Mouse (Mus musculus): ENCODE results near the gene Prkaca.
"Not testable (repeated sequence)": the region's sequence is repeated elsewhere in the genome, so short reads cannot be mapped to it uniquely, and the experiment has no call there.

Prkaca gene

DNA sequence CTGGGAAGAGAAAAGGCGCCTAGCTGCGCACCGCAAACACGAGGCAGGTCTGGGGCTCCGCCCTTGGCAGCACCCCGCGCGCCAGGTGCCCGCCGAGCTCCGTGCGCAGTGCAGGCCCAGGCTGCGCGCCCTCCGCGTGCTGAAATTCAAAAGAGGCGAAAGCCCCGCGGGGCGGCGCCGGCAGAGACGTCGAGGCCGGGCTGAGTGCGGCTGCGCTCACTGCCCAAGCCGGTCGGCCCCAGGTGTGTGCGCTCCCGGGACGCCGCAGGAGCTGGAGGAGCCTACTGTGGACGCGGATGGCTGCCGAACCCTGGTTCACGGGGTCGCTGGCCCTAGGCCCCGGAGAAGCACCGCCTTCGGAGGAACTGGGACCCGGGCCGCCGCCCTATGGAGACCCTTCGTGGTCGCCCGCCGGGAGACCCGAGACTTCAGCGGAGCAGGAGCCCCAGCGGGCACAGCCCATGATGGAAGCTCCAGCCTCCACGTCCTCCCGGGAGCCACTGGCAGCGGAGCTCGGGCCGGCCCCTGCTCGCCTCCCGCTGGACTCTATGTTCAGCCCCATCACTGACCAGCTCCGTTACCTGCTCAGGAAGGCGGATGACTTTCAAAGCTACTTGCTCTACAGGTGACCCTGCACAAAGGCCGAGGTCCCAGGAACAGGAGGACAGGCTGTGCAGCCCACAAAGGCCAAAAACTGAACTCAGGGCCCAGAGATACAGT, 28.6 kb downstream of the Prkaca start, which contains the start of gene 1700067K01Rik:
1700067K01Rik (plus strand) TSS at position 222 of the 720 bp plus-strand sequence.
- no peak for DNase-seq (ENCODE audit: inconsistent ontology term)

DNA sequence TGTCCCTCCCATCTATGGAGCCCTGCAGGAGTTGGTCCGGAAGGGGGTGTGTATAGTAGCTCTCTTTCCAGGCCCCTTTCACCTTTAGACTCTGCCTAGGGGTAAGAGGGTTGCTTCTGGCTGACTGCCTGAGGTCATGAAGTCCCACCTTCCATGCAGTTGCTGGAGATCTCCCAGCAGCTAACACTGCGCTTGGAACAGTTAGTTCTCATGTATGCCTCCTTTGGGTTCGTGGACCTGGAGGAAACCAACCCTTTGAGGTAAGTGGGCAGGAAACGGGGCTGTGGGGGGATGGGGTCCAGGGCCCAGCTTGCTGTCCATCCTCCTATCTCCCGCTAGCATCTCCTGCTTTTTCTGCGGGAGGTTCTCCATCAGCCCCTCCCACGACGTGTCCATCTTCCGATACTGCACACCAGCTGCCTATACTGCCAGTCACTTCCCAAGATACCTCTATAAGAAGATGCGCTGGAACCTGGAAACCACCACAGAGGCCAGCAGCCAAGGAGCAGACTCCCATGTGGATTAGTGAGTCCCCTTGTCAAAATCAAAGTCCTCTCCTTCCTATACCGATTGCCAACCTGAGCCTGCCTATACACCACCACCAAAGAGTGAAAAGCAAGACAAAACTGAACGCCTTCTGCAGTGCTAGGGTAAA, 30.3 kb downstream of the Prkaca start:
- no peak for DNase-seq (ENCODE audit: inconsistent ontology term)

DNA sequence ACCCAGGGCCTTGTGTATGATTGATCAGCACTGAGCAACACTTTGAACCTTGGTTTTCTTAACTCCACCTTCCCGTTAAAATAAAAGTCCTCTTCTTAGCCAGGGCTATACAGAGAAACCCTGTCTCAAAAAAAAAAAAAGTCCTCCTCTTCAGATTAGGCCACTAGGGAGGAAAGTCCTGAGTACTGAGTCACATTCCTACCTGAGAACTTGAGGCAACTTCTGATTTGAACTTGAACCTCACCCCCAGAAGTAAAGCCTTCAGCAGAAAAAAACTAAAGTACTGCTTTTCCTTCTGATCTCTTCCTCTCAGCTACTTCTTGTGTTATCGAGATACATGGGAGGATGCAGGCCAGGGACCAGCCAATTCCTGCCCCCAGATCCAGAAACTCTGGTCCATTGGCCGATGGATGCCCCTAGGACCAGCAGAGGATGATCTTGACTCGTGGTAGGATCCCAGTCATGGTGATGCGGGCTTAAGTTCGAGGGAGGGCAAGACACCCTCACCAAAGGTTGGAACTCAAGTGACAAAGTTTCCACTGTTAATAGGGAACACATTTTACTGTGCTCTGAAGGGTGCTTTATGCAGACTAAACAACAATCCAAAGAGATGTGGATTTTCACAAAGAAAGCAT, 30.9 kb downstream of the Prkaca start:
- no peak for DNase-seq (ENCODE audit: inconsistent ontology term)

DNA sequence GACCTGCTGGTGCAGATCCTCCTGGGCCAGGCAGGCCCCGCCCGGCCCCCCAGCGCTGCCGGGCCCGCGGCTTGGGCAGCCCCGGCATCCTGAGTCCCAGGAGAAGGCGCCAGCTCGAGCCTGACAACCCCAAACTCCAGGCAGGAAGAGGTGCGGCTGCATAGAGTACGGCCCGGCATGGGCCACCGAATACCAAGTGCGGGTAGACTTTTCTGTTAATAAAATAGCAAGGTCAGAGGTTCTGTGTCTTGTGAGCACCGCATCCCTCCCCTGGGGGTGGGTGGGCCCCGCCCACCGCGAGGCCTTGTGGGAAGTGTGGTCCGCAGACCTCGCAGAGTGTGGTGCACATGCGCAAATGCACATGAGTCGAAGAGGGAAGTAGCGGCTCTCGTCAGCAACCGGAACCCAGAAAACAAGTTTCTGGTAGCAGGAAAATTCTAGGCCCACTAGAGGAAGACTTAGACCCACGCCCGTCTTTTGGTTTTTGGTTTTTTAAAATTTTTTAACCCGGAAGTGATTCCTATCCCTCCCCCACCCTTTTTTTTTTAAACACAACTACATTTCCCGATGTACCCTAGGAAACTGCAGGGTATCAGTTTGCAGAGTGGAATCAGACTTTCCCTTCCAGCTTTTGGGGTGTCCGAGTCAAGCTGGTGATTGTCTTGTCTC, 31.9 kb downstream of the Prkaca start:
- peak; percentile 95 for DNase-seq (ENCODE audit: inconsistent ontology term)

DNA sequence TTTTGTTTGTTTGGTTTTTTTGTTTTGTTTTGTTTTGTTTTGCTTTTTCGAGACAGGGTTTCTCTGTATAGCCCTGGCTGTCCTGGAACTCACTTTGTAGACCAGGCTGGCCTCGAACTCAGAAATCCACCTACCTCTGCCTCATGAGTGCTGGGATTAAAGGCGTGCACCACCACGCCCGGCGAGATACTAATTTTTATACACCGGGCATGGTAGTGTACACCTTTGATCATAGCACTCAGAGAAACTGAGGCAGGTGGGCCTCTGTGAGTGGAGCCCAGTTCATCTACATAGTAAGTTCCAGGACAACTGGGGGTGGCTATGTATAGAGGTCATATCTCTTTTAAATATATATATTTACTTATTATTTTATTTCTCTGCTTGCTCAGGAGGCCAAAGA, 32.7 kb downstream of the Prkaca start:
- DNase-seq (ENCODE audit: inconsistent ontology term), result not testable (repeated sequence)

DNA sequence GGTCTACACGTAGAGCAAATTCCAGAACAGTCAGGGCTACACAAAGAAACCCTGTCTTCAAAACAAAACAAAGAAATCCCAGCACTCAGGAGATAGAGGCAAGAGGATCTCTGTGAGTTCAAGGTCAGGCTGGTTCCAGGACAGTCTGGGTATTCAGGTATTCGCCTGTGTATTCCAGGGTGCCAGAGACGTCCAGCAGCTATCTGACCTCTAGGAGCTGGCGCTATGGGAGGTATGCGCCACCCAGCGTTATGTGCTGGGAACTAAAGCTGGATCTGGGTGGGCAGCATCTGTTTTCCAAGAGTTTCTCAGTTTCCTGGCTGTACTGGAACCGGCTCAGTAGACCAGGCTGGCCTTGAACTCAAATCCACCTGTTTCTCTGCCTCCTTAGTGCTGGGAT, 35.6 kb downstream of the Prkaca start:
- no peak for DNase-seq (ENCODE audit: inconsistent ontology term)

DNA sequence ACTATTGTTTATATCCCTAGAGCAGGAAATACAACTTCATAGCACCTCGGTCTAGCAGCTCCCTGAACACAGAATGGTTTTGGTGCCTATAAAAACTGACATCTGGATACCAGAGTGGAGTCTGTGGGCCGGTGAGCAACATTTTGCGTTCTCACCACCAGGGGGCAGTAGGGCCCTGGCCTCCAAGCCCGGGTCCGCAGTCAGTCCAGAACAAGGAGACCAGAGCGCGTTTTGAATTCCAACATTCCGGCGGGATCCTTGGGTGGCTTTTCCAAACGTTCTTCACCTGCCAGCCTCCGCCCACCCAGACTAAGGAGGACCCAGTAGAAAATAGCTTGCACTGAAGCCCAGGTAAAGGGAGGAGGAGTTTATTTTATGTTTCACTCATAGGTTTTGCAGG, 37.1 kb downstream of the Prkaca start:
- peak; percentile 82 for DNase-seq (ENCODE audit: inconsistent ontology term)

DNA sequence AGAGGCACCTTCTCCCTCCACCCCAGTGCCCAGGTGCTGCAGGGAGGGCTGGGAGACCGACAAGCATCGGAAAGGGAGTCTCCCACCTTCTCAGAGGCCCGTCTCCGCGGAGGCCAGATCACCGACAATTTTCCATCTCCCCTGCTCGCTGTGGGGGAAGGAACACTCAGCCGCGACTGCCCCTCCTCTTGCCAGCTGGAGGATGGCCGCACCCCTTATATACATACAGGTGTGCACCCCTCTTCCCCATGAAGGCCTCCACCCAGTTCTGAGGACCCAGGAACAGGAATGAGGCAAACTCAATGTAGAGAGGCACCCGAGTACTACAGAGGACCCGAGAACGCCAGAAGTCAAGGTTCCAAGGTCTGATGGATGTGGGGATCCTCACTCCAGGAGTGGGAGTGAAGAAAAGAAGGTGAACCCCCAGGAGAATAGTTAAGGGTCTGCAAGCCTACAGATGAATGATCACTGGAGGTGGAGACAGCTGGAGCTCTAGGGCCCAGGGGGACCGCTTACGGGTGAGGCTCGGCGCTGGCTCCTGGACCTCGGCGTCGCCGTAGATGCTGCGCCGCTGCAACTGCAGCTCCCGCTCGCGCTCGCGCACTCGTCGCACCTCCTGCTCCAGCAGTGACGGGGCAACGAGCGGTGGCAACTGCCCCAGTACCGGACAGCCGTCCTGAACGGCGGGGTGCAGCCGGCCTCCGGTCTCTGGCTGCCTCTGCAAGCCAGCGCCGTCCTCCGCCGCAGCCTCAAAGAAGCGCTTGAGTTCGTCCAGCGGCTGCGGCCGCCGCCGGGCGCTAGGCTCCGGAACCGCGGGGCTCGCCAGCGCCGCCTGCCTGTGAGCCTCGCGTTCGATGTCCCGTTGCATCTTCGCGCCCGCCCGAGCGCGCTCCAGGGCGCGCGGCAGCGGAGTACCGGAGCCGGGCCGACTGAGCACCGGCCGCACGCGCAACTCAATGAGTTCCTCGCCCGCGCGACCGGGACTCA, 38.1 kb downstream of the Prkaca start:
- peak; percentile 77 for DNase-seq (ENCODE audit: inconsistent ontology term)

DNA sequence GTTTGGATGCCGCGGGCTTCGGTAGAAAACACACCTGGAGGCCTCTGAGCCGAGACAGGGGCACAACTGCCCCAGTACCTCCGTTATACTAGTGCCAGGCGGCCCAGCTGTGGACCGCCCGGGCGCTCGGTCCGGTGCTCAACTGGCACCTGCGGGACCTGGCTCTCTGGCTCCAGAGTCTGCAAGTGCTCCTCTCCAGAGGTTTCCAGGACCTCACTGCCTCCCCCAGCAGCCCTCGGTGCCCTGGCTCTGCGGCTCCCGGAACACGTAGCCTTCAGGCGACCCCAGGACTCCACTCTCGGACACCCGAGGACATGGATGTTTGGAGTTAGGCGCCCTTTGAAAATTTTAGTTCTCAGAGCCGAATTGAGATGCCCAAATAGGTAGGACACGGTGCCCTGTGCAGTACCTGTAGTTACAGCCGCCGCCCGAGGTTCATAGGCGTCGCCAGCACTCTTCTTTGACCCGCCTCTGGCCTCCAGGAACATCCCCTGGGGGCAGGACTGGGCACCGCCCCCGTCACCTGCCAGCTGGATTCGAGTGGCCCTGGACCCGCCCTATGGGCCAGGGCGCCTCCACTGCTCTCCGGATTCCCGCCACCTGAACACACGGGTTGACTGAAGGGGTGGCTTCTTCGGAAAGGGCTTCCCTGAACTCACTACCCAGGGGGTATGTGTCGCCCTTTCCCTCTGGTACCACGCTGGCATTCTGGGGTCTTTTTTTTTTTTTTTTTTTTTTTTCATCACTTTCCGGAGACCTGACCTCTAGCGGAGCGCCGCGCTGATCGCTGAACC, 39.1 kb downstream of the Prkaca start, which contains the start of gene 2210011C24Rik:
2210011C24Rik (minus strand) TSS at position 467 of the 794 bp plus-strand sequence.
- no peak for DNase-seq (ENCODE audit: inconsistent ontology term)

DNA sequence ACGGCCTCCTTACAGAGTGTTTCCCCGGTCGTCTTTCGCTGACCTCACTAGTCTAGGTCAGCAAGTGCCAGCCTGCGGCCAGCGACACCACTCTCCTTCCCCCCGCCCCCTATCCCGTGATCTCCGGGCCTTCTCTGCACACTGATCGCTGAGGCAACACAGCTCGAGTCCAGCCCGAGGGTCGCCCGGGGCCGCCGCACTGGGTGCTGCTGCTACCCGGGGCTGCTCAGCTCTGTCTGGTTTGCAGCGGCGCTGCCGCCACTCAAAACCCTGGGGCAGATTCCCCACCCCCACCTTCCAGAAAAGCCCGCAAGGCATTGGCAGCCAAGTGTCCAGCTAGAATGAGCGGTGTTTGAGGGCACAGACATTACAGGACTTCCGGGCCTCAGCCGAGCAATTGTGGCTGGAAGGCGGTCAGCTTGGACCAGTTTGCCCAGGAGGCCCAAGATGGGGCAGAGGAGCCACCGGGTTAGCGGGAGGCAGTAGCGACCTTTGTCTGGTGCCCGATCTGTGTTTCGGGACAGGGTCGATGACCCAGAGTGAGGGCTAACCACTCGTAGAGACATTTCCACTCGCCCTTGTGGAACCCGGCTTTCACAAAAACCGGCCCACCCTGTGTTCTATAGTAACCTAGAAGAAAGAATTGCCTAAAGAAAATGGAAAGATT, 39.8 kb downstream of the Prkaca start:
- DNase-seq (ENCODE audit: inconsistent ontology term), result peak; percentile 37

DNA sequence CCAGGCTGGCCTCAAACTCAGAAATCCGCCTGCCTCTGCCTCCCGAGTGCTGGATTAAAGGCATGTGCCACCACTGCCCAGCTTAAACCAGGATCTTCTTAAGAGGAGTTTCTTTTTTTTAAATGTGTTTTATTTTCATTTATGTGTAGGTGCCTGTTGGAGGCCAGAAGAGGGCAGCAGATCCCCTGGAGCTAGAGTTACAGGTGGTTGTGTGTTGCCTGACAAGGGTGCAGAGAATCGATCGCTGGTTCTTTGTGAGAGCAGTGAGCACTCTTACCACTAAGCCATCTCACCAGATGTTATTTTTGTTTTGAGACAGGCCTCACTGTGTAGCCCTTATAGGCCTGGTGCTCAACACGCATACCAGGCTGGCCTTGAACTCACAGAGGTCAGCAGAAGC, 43.0 kb downstream of the Prkaca start:
- no peak for DNase-seq (ENCODE audit: inconsistent ontology term)

DNA sequence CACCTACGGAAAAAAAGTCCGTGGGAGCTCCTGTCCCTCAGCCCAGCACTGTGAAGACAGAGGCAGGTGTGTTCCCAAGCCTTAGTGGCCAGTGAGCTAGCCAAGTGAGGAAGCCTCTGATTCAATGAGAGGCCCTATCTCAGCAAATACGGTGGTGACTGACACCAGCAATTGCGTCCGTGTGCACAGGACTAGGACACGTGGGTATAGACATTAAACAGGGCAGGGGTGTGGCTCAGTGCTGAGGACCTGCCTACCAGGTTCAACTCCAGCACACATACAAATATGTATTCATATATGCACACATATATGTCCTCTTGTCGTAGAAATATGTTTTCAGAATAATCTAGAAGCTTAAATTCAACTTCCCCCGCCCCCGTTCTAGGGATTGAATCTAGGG, 46.9 kb downstream of the Prkaca start:
- DNase-seq (ENCODE audit: inconsistent ontology term), result no peak

DNA sequence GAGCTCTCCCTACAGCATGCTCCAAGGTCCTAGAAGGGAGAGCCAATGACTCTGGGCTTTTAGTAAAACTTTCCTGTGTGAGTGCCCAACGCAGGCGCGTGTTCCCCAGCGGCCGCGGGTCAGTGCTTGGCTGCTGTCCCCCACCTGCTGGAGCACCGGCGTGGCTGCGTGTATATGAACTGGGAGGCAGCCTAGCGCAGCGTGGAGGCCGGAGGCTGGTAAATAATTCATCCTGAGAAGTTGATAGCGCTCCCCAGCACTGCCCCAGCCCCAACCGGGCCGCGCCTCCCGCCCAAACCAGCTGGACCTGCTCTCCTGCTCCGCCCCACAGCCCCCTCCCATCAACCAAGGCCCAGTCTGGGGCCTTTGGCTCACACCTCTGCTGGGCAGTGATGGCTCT, 48.3 kb downstream of the Prkaca start, which contains the start of gene Palm3:
Palm3 (plus strand) TSS at position 376 of the 400 bp plus-strand sequence.
- DNase-seq (ENCODE audit: inconsistent ontology term), result no peak

DNA sequence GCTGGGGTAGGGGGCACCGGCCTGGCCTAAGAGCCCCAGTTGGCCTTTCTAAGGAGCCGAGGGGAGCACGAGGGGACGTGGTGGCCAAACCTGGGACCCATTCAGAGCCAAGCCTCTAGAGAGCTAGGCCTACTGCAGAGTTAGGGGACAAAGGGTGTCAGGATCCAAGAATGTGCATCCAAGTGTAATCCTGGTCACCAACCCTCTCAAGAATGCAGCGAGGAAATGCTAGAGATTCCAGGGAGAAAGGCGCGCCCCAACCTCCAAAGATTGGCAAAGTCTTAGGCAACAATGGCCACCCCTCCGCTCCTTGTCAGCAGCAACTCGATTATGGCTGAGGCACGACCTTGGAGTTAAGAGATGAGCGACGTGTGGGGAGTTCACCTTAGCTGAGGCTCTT, 48.8 kb downstream of the Prkaca start:
- peak; percentile 52 for DNase-seq (ENCODE audit: inconsistent ontology term)

DNA sequence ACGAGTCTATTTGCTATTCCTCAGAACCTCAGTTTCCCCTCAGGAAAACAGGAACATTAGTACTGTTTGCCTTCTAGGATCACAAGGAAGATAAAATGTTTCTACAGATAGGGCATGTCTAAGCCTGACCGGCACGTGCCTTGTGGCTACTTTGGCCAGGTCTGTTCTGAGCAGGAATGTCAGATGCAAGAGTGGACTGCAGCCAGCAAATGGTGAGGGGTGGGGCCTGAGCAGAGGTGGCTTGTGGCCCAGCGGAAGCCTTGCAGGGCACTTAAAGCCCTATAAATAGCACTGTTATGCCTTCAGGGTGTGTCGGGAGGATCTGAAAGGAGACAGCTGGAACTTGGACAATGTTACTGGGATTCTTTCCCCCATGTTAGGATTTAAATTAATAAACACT, 50.3 kb downstream of the Prkaca start:
- DNase-seq (ENCODE audit: inconsistent ontology term), result peak; percentile 55

DNA sequence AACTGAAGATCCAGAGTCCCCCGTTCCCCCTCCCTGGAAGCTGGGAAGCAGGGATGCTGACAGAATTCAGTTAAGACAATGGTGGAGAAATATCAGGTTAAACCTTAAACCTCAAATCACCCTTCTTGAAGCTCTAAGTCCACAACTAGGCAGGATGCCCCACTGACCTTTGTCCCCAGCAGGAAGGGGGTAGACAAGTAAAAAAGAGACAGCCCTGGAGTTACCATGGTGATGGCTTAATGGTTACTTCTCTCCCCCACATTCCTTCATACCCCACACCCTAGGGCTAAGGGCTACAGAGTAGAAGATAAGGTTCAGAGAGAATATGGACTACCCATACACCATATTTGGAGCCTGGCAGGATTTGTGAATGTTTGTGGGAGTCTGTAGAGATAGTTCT, 50.8 kb downstream of the Prkaca start:
- DNase-seq (ENCODE audit: inconsistent ontology term), result no peak

DNA sequence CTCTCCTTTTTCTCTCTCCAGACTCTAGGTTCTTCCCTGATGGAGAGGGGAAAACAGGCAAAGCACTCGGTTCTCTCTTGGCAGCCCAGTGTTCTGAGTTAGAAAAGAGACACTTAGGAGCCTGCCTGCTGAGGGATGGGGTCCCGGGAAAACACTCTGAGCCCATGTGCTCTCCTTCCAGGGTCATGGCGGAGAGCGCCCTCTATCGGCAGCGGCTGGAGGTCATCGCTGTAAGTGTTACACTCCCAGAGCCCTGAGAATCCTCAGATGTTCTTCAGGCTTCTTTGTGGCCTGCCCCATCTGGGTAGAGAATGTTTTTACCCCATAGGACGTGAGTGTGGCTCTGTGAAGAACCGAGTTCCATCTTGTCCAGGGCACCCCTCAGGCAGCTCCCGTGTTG, 51.4 kb downstream of the Prkaca start:
- DNase-seq (ENCODE audit: inconsistent ontology term), result no peak

DNA sequence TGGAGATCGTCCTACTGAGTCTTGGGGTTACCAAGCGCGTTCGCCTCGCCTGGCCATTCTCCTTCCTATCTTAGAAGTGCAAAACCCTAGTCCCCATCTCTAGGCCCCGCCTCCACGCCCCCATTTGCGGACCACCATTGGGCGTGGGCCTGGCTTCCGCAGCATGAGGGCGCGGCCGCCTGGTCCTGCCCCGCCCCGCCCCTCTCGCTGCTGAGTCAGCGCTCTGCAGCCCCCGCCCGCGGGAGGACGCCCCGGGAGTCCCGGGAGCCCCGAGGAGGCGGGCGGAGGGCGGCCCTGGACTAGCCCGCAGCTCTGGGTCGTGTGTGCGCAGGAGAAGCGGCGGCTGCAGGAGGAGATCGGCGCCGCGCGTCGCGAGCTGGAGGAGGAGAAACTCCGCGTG, 53.1 kb downstream of the Prkaca start:
- DNase-seq (ENCODE audit: inconsistent ontology term), result peak; percentile 52

DNA sequence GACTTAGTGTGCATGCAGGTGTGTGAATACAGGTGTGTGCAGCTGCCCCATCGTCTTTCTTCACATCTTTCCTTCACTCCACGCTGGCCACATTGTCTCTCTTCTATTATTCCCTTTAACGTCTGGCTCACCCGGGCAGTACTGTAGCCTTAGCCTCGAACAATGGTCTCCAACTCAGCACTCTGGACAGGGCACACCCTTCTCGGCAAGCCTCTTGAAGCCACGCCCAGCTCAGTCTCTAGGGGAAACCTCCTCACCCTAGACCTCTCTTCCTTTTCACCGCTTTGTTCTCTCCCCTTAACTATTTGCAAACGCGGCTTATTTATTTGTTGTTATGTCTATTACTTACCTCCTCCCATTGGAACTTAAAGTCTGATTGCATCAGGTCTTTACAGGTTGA, 54.7 kb downstream of the Prkaca start:
- no peak for DNase-seq (ENCODE audit: inconsistent ontology term)

DNA sequence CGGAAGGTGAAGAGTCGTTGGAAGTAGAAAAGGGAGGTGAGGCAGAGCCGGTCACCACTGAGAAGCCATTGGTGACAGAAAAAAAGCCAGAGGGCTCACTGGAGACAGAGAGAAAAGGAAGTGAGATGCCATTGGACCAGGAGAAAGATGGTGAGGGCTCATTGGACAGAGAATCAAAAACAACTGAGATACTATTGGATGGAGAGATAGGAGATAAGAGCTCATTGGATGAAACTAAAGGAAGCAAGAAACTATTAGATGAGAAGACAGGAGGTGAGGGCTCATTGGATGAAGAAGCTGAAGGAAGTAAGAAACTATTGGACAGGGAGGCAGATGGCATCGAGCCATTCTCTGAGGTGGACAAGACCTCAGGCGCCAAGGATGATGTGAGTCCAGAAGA, 56.5 kb downstream of the Prkaca start:
- DNase-seq (ENCODE audit: inconsistent ontology term), result no peak
